Mouse (Mus musculus): ENCODE data around the gene Bcl2l11. TPM values are rescaled to one million over a fixed set of nuclear protein-coding genes. Genes with fewer than 3 reads are reported as not detected.

Bcl2l11 gene
- total and polyA plus RNA-seq, 2 experiments from 2014 or later: 5.1 to 6.5 TPM

DNA sequence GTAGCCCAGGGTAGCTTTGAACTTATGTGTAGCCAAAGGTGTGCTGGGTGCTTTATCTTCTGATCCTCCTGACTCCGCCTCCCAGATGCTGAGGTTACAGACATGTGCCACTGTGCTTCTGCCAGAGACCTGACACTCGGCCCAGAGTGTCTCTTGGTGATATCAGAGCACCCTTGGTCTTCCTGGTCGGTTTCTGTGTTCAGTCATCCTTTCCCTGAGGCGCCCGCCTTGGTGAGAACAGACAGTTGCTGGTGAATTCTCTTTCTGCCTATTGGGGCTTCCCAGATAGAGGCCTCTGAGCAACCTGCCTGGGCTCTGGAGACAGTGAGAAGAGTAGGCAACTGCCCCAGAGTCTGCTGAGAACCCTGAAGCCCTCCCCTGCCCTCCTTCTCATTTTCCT, 6.8 kb downstream of the Bcl2l11 start:
- Histone ChIP-seq H3K4me2 (ENCODE audit: low read depth, low read length, poor library complexity, severe bottlenecking) (no peak overlapping the region), H3K9ac (replicated peaks; ENCODE audit: low read length, poor library complexity, severe bottlenecking) (no peak overlapping the region), H3K27me3 (ENCODE audit: insufficient read depth, low read length) (no peaks in the 10 kb centered on the region), H3K27ac (ENCODE audit: low read depth, low read length) (no peak overlapping the region), H3K9me3 (ENCODE audit: low read length) (no peaks in the 10 kb centered on the region), H3K4me3 (ENCODE audit: low read depth, low read length) (no peak overlapping the region), H3K4me1 (ENCODE audit: insufficient read depth, low read length) (no peaks in the 10 kb centered on the region), H3K36me3 (ENCODE audit: insufficient read depth, low read length) (no peaks in the 10 kb centered on the region)
- 94% methylated on average over 5 of the region's 5 CpGs for WGBS
- TF ChIP-seq CTCF (IDR thresholded peaks at IDR 0.05): no peak
- no peak for DNase-seq (ENCODE audit: low spot score)
- ATAC-seq (ENCODE audit: low FRiP score): no peak

- Histone ChIP-seq H3K27me3 (ENCODE audit: insufficient read depth, low read length) (no peaks in the 10 kb centered on the region), H3K4me2 (ENCODE audit: low read depth, low read length, poor library complexity, severe bottlenecking) (no peak overlapping the region), H3K4me3 (ENCODE audit: low read depth, low read length) (no peak overlapping the region), H3K36me3 (ENCODE audit: insufficient read depth, low read length) (no peaks in the 10 kb centered on the region), H3K27ac (ENCODE audit: low read depth, low read length) (no peak overlapping the region), H3K9ac (replicated peaks; ENCODE audit: low read length, poor library complexity, severe bottlenecking) (no peak overlapping the region), H3K4me1 (ENCODE audit: insufficient read depth, low read length) (no peaks in the 10 kb centered on the region), H3K9me3 (ENCODE audit: low read length) (no peaks in the 10 kb centered on the region)
- ATAC-seq (ENCODE audit: low FRiP score) (no peak), DNase-seq (ENCODE audit: low spot score) (no peak)
- TF ChIP-seq CTCF (IDR thresholded peaks at IDR 0.05): no peak
Measured at GRCm38 (mm10) chr2:128133865-128134264, 8.0 kb downstream of the Bcl2l11 start.

GRCm38 (mm10) chr2:128134474-128134873, 8.6 kb downstream of the Bcl2l11 start:
- Histone ChIP-seq H3K9ac (replicated peaks; ENCODE audit: low read length, poor library complexity, severe bottlenecking) (no peak overlapping the region), H3K4me1 (ENCODE audit: insufficient read depth, low read length) (no peaks in the 10 kb centered on the region), H3K9me3 (ENCODE audit: low read length) (no peaks in the 10 kb centered on the region), H3K4me3 (ENCODE audit: low read depth, low read length) (no peak overlapping the region), H3K4me2 (ENCODE audit: low read depth, low read length, poor library complexity, severe bottlenecking) (no peak overlapping the region), H3K27ac (ENCODE audit: low read depth, low read length) (no peak overlapping the region), H3K36me3 (ENCODE audit: insufficient read depth, low read length) (no peaks in the 10 kb centered on the region), H3K27me3 (ENCODE audit: insufficient read depth, low read length) (no peaks in the 10 kb centered on the region)
- no peak for TF ChIP-seq CTCF (IDR thresholded peaks at IDR 0.05)
- DNase-seq (ENCODE audit: low spot score) (no peak), ATAC-seq (ENCODE audit: low FRiP score) (no peak)
- 88% methylated on average over 5 of the region's 5 CpGs for WGBS

DNA sequence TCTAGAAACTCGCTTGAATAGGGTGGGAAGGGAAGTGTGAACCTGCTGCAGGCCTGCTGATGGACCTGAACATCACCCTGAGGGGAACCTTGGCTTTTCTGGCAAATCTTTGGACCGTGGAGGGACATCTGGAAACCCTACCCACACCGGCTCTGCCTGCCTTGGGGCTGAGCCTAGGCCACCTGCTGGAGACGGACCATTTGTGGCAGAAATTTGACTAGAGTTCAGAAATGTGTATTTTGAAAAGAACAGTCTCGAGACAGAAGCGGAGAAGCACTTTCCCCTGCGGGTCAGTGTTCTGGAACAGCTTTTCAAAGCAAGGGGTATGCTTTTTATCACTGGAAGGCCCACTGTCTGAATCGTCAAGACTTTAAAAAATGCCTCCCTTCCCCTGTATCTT, 9.1 kb downstream of the Bcl2l11 start:
- Histone ChIP-seq H3K27ac (ENCODE audit: low read depth, low read length) (no peak overlapping the region), H3K4me2 (ENCODE audit: low read depth, low read length, poor library complexity, severe bottlenecking) (no peak overlapping the region), H3K4me3 (ENCODE audit: low read depth, low read length) (no peak overlapping the region), H3K9me3 (ENCODE audit: low read length) (no peaks in the 10 kb centered on the region), H3K36me3 (ENCODE audit: insufficient read depth, low read length) (no peaks in the 10 kb centered on the region), H3K27me3 (ENCODE audit: insufficient read depth, low read length) (no peaks in the 10 kb centered on the region), H3K9ac (replicated peaks; ENCODE audit: low read length, poor library complexity, severe bottlenecking) (no peak overlapping the region), H3K4me1 (ENCODE audit: insufficient read depth, low read length) (no peaks in the 10 kb centered on the region)
- ATAC-seq (ENCODE audit: low FRiP score) (no peak), DNase-seq (ENCODE audit: low spot score) (no peak)
- TF ChIP-seq CTCF (IDR thresholded peaks at IDR 0.05): 0 out of 2 replicates have a peak, but pooled peaks have one; percentile 11
- 72% methylated on average over 8 of the region's 8 CpGs for WGBS

DNA sequence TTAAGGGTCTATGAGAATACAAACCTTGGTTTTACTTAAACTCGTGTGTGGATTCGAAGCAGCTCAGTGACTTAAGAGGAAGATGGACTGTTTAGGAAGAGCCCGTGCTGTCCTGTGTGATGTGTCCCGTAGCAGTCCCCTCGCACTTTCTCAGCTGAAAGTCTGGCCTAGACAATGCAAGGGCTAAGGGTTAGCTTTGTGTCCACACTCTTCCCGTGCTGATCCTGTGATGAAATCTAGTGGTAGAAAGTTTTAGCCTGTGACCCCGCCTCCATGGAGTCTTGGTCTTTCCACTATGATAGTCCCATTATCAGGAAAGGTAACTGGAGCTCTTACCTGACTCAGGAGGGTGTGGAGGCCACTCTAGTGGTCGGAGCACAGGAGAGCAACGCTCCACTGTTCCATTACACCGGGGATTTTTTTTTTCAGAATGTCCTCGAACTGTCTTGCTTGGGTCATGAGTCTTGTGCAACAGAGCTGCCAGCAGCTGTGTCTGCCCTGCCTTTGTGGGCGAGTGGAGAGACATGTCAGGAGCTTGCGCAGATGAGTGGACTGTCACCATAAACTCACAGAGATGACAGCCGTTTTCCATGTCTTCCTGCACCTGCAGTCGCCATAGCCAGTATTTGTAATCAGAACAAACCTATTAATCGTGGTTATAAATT, 11.1 kb downstream of the Bcl2l11 start:
- Histone ChIP-seq H3K27me3 (ENCODE audit: insufficient read depth, low read length) (no peaks in the 10 kb centered on the region), H3K27ac (ENCODE audit: low read depth, low read length) (no peak overlapping the region), H3K4me2 (ENCODE audit: low read depth, low read length, poor library complexity, severe bottlenecking) (no peak overlapping the region), H3K4me3 (ENCODE audit: low read depth, low read length) (no peak overlapping the region), H3K9ac (replicated peaks; ENCODE audit: low read length, poor library complexity, severe bottlenecking) (no peak overlapping the region), H3K4me1 (ENCODE audit: insufficient read depth, low read length) (no peaks in the 10 kb centered on the region), H3K9me3 (ENCODE audit: low read length) (no peaks in the 10 kb centered on the region), H3K36me3 (ENCODE audit: insufficient read depth, low read length) (no peaks in the 10 kb centered on the region)
- 87% methylated on average over 16 of the region's 16 CpGs for WGBS
- no peak for ATAC-seq (ENCODE audit: low FRiP score)
- no peak for DNase-seq (ENCODE audit: low spot score)
- no peak for TF ChIP-seq CTCF (IDR thresholded peaks at IDR 0.05)

DNA sequence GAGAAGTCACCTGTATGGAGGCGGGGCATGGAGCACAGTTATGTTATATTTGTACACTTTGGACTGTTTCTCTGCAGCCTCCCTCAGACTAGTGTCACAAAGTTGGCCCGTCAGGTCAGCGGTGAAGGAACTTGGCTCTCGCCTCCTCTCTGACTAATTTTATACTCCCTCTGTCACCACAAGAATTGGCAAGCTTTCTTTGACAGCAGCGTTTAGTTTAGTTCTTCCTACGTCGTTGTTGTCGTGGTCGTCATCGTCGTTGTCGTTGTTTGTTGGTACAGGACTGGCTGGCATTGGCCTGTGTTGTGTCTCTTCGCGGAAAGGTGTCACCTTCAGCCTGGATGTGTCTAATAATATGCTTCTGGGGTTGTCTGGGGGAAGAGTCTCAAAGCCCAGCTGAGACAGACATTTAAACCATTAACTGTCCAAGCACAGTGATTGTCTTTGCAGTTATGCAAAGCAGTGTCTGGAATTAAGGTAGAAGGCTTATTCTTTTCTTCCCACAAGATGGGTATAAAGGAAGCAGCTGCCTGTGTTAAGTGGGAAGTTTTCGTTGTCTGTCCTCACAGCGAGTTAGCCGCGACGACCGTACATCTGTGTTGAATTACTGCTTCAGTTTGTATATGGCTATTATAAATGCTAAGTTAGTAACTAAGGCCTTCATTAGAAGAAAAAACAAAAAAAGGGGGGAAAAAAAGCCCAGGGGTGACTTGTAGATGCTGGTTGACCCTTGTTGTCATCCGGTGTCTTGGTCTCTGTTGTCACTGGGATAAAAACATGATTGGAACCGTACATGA, 11.8 kb downstream of the Bcl2l11 start:
- no peak for TF ChIP-seq CTCF (IDR thresholded peaks at IDR 0.05)
- Histone ChIP-seq H3K27me3 (ENCODE audit: insufficient read depth, low read length) (no peaks in the 10 kb centered on the region), H3K27ac (ENCODE audit: low read depth, low read length) (no peak overlapping the region), H3K4me1 (ENCODE audit: insufficient read depth, low read length) (no peaks in the 10 kb centered on the region), H3K4me2 (ENCODE audit: low read depth, low read length, poor library complexity, severe bottlenecking) (no peak overlapping the region), H3K36me3 (ENCODE audit: insufficient read depth, low read length) (no peaks in the 10 kb centered on the region), H3K9ac (replicated peaks; ENCODE audit: low read length, poor library complexity, severe bottlenecking) (no peak overlapping the region), H3K9me3 (ENCODE audit: low read length) (no peaks in the 10 kb centered on the region), H3K4me3 (ENCODE audit: low read depth, low read length) (no peak overlapping the region)
- DNase-seq (ENCODE audit: low spot score) (no peak), ATAC-seq (ENCODE audit: low FRiP score) (no peak)
- 85% methylated on average over 22 of the region's 22 CpGs for WGBS

Measured in midbrain, postnatal 0 days (tissue).